In genomic region chr15:83134671-83135070, GRCm38 (mm10) we compare ENCODE assay signal across 18 mouse cellular contexts.
"Had no signal": no experiment of that assay in that cellular context is flagged by ENCODE, and none has a peak within 500 bp of the region (broad histone marks: within the 10 kb centered on the region; RNA-seq: fewer than 3 reads in every experiment).

No protein-coding gene starts in this region.

- H3K4me1 ChIP-seq: kidney, embryonic 15.5 days; limb, embryonic 12.5 days; limb, embryonic 15.5 days; midbrain, embryonic 10.5 days; midbrain, embryonic 13.5 days; neural tube, embryonic 13.5 days had no signal

- H3K4me3 ChIP-seq: kidney, embryonic 15.5 days; limb, embryonic 12.5 days; limb, embryonic 15.5 days; midbrain, embryonic 10.5 days; midbrain, embryonic 13.5 days; myocyte; neural tube, embryonic 13.5 days had no signal

- DNase-seq: kidney, adult 8-10 months; kidney, postnatal 10 days; kidney, postnatal 36 days; left cerebral cortex, postnatal 4 days; liver, postnatal 0 days; lung, embryonic 14.5 days; thymus, adult 2 months; thymus, postnatal 14 days; thymus, postnatal 4 days had no signal

- H3K27ac ChIP-seq: kidney, embryonic 15.5 days; limb, embryonic 12.5 days; limb, embryonic 15.5 days; liver, embryonic 14.5 days; midbrain, embryonic 10.5 days; midbrain, embryonic 13.5 days; neural tube, embryonic 13.5 days; stomach, postnatal 0 days had no signal
